Mouse (Mus musculus) megakaryocyte, embryonic 14.5 days (primary cell): Measurements from ENCODE around the gene Cd276. TPM values are rescaled to one million over a fixed set of nuclear protein-coding genes. Genes with fewer than 3 reads are reported as not detected.
"Not testable (repeated sequence)": the region's sequence is repeated elsewhere in the genome, so short reads cannot be mapped to it uniquely, and the experiment has no call there.

Source experiments
- H3K27me3 ChIP-seq: replicated peaks from 2 replicates; pipeline ENCODE3; 2012; ENCODE audit warnings: inconsistent platforms
- H3K36me3 ChIP-seq: replicated peaks from 2 replicates; pipeline ENCODE3; 2012; ENCODE audit warnings: low read length, inconsistent platforms, mixed read lengths
- H3K4me1 ChIP-seq: 2 replicates; pipeline ENCODE4 v1.6.1; 2012; ENCODE audit warnings: inconsistent platforms
- H3K4me3 ChIP-seq: replicated peaks from 2 replicates; pipeline ENCODE3; 2012; ENCODE audit warnings: moderate library complexity, mild to moderate bottlenecking, inconsistent platforms
- H3K9me3 ChIP-seq: 2 replicates; pipeline ENCODE4 v1.6.1; 2012; ENCODE audit warnings: inconsistent platforms
- FLI1 ChIP-seq: IDR thresholded peaks from 2 replicates; pipeline ENCODE4 v1.6.1; 2012; ENCODE audit warnings: low read length, inconsistent platforms, mixed read lengths
- GATA1 ChIP-seq: IDR thresholded peaks from 3 replicates; pipeline ENCODE4 v1.6.1; 2012; ENCODE audit warnings: mixed read lengths, low read length, inconsistent platforms, borderline replicate concordance
- polyA plus RNA-seq: library from polyadenylated mRNA; stranded (reverse); fragments of >175 nt; gene quantifications from 2 replicates; pipeline ENCODE4 v1.2.3, GENCODE M21; 2012; ENCODE audit warnings: low replicate concordance; ENCODE audit not compliant: insufficient read depth

Cd276 gene
- polyA plus RNA-seq, 1 experiment: 1.3 TPM

GRCm38 (mm10) chr9:58578669-58579068 is 23.4 kb upstream of the Cd276 start:
- TF ChIP-seq FLI1: no peak
- TF ChIP-seq GATA1: no peak

GRCm38 (mm10) chr9:58571001-58571400 is 15.8 kb upstream of the Cd276 start:
- TF ChIP-seq GATA1: no peak
- TF ChIP-seq FLI1: no peak
- H3K27me3 ChIP-seq: peaks cover 11% of the 10 kb centered on the region
- no peaks in the 10 kb centered on the region for H3K36me3 ChIP-seq
- peaks cover 8% of the 10 kb centered on the region for H3K9me3 ChIP-seq
- peaks cover 8% of the 10 kb centered on the region for H3K4me1 ChIP-seq
- no peak overlapping the region for H3K4me3 ChIP-seq

More at GRCm38 (mm10) chr9:58578669-58579068, 23.4 kb upstream of the Cd276 start:
- Histone ChIP-seq H3K27me3 (peaks cover 9% of the 10 kb centered on the region), H3K36me3 (no peaks in the 10 kb centered on the region), H3K9me3 (no peaks in the 10 kb centered on the region), H3K4me1 (peaks cover 28% of the 10 kb centered on the region), H3K4me3 (no peak overlapping the region)

GRCm38 (mm10) chr9:58567682-58568081 is 12.4 kb upstream of the Cd276 start:
- peaks cover 7% of the 10 kb centered on the region for H3K27me3 ChIP-seq
- peaks cover 13% of the 10 kb centered on the region for H3K4me1 ChIP-seq
- TF ChIP-seq FLI1 (no peak), GATA1 (no peak)
- H3K36me3 ChIP-seq: no peaks in the 10 kb centered on the region
- H3K9me3 ChIP-seq: peaks cover 13% of the 10 kb centered on the region
- H3K4me3 ChIP-seq: no peak overlapping the region

GRCm38 (mm10) chr9:58565945-58566344 is 10.7 kb upstream of the Cd276 start:
- H3K4me3 ChIP-seq, H3K9me3 ChIP-seq, H3K36me3 ChIP-seq, H3K27me3 ChIP-seq: not testable (repeated sequence)
- H3K4me1 ChIP-seq: peaks cover 27% of the 10 kb centered on the region

- no peak for TF ChIP-seq FLI1
- TF ChIP-seq GATA1: no peak
- no peaks in the 10 kb centered on the region for H3K36me3 ChIP-seq
- H3K27me3 ChIP-seq: peaks cover 25% of the 10 kb centered on the region
- H3K4me1 ChIP-seq: peaks cover 65% of the 10 kb centered on the region
- peak overlapping the region; percentile 72 for H3K4me3 ChIP-seq
- peaks cover 11% of the 10 kb centered on the region for H3K9me3 ChIP-seq
Observed at GRCm38 (mm10) chr9:58560211-58560610, 5.0 kb upstream of the Cd276 start.

- H3K4me3 ChIP-seq: no peak overlapping the region
- H3K9me3 ChIP-seq: peaks cover 5% of the 10 kb centered on the region
- TF ChIP-seq GATA1 (no peak), FLI1 (no peak)
- no peaks in the 10 kb centered on the region for H3K36me3 ChIP-seq
- H3K27me3 ChIP-seq: peaks cover 41% of the 10 kb centered on the region
- peaks cover 81% of the 10 kb centered on the region for H3K4me1 ChIP-seq
Observed at GRCm38 (mm10) chr9:58557457-58558455, 2.5 kb upstream of the Cd276 start.

- peaks cover 5% of the 10 kb centered on the region for H3K9me3 ChIP-seq
- peaks cover 53% of the 10 kb centered on the region for H3K27me3 ChIP-seq
- H3K4me3 ChIP-seq: no peak overlapping the region
- TF ChIP-seq FLI1 (no peak), GATA1 (no peak)
- H3K4me1 ChIP-seq: peaks cover 85% of the 10 kb centered on the region
- no peaks in the 10 kb centered on the region for H3K36me3 ChIP-seq
Observed at GRCm38 (mm10) chr9:58556627-58557026, 1.4 kb upstream of the Cd276 start.

GRCm38 (mm10) chr9:58555685-58556414 is 613 bp upstream of the Cd276 start:
- H3K4me3 ChIP-seq: peak overlapping the region; percentile 93
- H3K36me3 ChIP-seq: no peaks in the 10 kb centered on the region
- TF ChIP-seq FLI1 (no peak), GATA1 (no peak)
- peaks cover 5% of the 10 kb centered on the region for H3K9me3 ChIP-seq
- peaks cover 60% of the 10 kb centered on the region for H3K27me3 ChIP-seq
- peaks cover 84% of the 10 kb centered on the region for H3K4me1 ChIP-seq

- TF ChIP-seq GATA1: no peak
- TF ChIP-seq FLI1: no peak
- Histone ChIP-seq H3K27me3 (peaks cover 75% of the 10 kb centered on the region), H3K4me1 (peaks cover 72% of the 10 kb centered on the region), H3K36me3 (no peaks in the 10 kb centered on the region), H3K9me3 (peaks cover 5% of the 10 kb centered on the region), H3K4me3 (peak overlapping the region; percentile 93)
Observed at GRCm38 (mm10) chr9:58554056-58554907, 955 bp downstream of the Cd276 start.
